Mouse (Mus musculus) frontal cortex, postnatal 36 days (tissue): Measurements from ENCODE around the gene Sall4.
A peak's percentile ranks its signal among the peaks of the same experiment; 100 is the strongest.
"Not testable (repeated sequence)": the region's sequence is repeated elsewhere in the genome, so short reads cannot be mapped to it uniquely, and the experiment has no call there.

ENCODE experiments used
- DNase-seq, 2 experiments: peaks; one replicate each; pipeline ENCODE4 v3.0.0; 2022; ENCODE audit warnings: low spot score in 2 of 2

Gene Sall4

DNA sequence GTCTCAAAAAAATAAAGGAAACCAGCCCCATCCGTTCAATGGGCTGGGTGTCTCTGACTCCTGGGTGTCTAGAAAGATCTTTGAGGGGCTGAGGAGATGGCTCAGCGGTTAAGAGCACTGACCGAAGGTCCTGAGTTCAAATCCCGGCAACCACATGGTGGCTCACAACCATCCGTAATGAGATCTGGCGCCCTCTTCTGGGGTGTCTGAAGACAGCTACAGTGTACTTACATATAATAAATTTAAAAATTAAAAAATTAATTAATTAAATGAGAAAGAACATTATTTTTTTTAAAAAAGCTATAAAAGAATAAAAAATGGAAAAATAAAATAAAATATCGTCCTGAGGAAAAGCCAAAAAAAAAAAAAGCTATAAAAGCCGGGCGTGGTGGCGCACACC lies 23.3 kb downstream of the Sall4 start:
- DNase-seq, result not testable (repeated sequence)

DNA sequence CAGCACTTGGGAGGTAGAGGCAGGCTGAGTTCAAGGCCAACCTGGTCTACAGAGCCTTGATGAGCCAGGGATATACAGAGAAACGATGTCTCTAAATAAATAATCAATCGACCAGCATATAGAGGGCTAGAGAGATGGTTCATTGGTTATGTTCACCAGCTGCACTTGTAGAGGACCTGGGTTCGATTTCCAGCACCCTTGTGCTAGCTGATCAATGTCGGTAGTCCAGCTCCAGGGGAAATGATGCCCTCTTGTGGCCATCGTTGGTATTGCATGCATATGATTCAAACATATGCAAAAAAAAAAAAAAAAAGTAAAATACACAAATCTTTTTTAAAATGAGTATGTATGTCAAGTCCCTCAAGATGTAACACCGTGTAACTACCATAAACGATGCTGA lies 25.1 kb downstream of the Sall4 start:
- DNase-seq, result peak in 1 of 2 experiments; percentile 64

DNA sequence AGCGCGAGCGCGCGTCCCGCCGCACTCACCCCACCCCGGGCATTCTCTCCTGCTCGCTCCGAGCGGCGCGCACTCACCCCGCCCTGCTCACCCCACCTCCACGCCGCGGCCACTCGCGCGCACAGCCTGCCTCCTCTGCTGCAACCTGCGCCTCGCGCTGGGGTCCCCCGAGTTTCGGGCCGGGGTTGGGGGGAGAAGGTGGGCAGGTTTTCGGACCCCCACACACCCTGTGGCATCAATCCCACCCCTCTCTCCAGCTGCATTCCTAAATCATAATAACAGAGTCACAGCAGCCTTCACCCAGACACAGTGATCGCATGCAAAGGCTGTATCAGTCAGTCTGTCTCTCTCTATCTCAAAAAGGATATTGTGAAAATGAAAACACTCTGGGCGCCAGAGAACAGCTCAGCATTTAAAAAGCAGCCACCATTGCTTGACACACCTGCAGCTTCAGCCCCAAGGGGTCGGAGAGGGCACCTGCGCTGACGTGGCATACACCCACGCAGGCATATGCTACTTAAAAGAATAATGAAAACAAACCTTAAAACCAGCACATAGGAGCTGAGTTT lies 25.6 kb downstream of the Sall4 start, which contains the start of gene Atp9a:
Atp9a (minus strand) TSS at position 351 of the 569 bp plus-strand sequence.
- peak; percentile 74 for DNase-seq

DNA sequence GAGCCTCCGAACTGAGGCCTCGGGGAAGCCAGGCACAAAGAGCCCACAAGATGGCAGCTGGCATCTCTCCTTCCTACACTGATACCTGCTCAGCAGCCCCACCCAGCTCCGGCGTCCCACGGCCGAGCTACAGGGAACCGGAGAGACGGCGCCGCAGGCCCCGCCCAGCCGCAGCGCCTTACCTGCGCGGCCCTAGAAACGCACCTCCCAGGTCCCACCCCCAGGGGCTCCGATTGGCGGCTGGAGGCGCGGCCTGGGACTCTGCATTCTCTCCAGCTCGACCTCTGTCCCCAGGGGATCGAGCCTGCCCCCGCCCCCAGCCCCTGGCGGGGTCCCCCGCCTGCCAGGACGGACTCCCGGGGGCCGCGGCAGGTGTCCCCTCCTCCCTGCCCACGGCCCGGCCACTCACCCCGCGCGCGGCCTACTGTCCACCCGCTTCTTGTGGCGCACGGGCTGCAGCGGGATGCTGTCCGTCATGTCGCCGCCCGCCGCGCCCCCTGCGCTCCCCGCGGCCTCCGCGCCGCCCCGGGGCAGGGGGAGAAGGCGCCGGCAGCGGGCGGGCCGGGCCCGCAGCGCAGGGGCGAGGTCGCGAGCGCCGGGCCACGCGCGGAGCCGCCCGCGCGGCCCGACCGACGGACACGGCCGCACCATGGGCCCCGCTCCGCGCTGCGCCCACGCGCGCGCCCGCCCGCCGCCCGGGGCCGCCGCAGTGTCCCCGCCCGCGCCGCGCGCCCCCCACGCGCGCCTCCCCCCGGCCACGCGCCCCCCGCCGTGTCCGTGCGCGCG lies 26.3 kb downstream of the Sall4 start:
- peak; percentile 75 to 80 for DNase-seq

DNA sequence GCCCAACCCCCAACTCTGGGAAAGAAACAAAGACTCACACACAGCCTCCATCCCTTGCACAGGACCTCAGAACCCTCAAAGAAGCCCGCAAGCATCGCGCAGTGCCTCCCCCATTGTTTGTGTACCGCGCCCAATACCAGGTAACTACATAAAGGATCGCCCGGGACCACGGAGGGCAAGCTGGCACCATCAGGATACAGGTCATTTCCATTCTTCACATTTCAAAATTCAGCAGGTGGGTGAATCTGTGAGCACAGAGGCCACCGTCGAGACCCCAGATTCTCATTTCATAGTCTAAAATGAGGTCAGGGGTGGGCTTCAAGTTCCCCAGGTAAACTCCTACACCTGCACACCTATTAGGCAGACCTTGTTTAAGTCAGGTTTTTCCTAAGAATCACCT lies 27.2 kb downstream of the Sall4 start:
- no peak for DNase-seq

DNA sequence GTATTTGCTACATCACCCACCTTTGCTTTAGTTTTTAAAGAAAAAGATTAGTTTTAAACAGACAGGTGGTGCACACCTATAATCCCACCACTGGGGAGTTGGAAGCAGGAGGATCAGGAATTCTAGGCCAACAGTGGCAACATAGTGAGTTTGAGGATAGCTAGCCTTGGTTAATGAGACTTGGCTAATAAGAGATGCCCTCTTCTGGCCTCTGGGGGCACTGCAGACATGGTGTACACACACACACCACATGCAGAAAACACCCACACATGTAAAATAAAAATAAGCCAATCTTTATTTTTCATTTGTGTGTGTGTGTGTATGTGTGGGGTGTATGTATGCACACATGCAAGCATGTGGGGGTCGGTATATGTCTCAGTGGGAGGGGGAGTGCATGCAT lies 28.9 kb downstream of the Sall4 start:
- DNase-seq, result no peak

DNA sequence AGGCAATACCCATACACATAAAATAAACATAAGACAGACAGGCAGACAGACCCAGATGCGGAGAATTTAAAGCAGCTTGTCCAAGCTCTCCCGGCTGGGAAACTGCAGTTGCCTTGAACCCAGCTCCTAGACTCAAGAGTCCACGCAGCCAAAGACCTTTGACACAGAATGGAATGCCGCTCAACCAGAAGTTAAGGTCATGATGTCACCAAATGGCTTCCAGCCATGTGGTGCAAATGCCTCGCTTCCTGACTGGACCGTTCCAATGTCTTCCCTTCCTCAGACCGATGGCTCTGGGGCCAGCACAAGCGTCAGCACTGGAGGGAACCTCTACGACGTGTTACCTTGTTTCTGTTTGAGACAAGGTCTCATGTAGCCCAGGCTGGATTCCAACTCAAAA lies 29.9 kb downstream of the Sall4 start:
- DNase-seq, result no peak

DNA sequence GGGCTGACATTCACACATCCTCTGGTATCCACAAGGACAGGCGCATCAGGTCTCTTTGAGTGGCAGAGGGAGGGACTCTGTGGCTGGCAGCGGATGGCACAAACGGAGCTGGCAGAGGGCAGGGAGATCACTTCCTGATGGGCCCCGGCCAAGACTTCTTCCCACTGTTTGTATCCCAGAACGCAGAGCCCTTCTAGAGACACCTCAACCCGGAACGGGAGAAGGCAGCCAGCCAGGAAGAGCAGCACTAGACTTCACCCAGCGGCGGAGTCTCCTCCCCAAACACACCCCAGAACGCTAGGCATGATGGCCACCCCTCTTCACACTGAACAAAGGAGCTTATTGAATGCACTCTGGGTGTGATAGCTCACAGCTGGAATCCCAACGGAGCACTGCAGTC lies 33.7 kb downstream of the Sall4 start:
- peak in 1 of 2 experiments; percentile 30 for DNase-seq

DNA sequence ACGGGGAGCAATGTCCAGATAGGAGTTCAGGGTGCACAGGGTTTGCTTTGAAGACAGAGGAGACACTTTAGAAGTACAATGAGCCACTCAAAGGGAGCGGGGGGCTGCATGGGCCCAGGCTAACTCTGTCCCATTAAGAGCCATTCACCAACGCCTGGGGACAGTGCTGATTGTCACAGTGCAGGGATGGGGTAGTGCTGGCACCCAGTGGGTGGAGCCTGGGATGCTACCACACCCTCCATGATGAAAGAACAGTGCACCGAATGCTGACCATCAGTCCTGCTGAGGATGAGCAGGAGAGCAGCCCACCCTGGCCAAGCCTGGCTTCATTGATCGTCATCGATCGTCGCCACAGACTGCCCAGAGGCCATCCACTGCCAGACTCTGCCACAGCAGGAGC lies 36.5 kb downstream of the Sall4 start:
- no peak for DNase-seq

DNA sequence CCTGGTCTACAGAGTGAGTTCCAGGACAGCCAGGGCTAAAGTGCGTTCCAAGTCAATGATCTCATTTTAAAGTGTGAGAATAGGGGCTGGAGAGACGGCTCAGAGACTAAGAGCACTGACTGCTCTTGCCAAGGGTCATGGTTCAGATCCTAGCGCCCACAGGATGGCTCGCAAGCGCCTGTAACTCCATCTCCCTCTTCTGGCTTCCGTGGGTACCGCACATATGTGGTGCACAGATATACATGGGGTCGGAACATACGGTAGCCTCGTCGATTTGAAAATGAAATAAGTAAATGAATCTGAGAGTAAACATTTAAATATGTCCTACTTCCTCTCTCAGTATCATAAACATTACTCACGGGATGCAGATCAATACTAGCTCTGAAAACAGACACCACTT lies 38.0 kb downstream of the Sall4 start:
- DNase-seq, result no peak

DNA sequence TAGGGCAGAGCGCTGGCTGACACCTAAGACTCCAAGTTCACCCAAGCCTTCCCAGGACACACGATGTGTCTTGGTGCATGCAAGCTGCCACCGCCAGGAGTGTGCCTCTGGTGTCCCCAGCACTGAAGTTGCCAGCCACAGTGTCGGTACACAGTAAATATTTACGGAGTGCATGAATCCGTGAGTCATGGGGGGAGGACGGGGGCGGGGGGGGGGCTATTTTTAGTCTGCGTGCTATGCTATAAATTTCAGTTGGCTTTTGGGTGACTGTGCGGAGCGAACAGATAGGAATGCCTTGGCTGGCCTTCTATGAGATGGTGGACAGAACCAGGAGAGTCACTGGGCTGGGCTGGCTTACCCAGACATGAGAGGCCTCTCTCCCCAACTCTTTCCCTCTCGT lies 39.7 kb downstream of the Sall4 start:
- no peak for DNase-seq

DNA sequence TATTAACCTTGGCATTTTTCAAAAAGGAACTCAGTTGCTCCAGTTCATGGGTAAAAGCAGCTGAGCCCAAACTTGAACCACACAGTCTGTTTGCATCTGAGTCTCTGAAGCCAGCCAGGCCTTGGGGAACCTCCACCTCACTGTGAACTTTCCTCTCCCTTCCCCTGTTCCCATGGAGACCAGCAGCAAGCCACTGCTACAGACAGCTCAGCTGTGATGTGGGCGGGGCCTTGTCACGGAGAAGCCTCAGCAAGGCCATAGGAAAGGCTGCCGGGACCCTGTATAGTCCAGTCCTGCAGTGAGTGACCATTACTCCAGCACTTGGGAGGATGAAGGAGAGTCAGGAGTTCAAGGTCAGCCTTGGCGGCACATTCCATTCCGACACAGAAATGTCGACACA lies 41.7 kb downstream of the Sall4 start:
- DNase-seq, result peak in 1 of 2 experiments; percentile 35

DNA sequence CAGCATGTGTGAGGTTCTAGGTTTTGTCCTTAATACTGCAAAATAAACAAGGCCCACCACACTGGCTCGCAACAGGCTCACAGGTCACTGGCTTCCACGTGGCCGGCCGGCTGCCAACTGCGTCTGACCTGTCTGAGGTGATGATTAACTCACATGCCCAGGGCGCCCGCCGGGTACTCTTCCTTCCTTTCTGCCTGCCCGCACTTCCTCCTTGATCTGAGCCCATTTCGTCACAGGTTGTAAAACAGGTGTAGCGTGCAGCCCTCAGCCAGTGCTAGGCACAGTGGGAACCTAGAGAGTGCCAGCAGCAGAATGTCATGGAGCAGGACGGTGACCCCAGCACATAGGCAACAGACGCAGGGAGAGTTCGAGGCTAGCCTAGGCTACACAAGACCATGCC lies 46.4 kb downstream of the Sall4 start:
- DNase-seq, result no peak

DNA sequence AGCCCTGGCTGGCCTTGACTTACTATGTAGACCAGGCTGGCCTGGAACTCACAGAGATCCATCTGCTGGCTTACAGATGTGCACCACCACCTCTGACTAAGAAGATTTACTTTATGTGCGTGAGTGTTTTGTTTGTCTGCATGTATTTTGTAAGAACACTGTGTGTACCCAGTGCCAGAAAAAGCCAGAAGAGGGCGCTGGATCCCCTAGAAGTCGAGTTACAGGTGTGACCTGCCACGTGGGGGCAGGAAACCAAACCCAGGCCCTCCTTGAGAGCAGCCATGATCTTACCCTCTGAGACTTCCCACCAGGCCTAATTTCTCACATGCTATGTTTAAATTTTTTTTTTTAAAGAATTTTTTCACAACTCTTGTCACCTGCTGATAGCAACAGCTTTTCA lies 48.0 kb downstream of the Sall4 start:
- no peak for DNase-seq

DNA sequence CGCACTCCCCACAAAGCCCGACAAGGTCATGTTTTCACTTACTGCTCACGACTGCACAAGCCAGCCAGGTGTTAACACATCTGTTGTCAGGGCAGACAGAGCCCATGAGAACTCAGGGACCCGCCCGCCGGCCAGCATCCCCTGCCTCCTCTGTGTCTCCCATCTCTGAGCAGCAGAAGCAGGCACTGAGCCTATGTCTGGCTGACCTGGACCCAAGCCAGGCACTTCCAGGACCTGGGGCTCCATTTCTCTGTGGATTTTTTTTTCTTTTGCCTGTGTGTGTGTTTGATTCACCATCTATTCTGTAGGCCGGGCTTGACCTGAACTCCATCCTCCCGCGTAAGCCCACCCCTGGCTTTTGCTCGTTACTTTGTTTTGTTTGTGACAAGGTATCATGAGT lies 49.0 kb downstream of the Sall4 start:
- DNase-seq, result no peak

DNA sequence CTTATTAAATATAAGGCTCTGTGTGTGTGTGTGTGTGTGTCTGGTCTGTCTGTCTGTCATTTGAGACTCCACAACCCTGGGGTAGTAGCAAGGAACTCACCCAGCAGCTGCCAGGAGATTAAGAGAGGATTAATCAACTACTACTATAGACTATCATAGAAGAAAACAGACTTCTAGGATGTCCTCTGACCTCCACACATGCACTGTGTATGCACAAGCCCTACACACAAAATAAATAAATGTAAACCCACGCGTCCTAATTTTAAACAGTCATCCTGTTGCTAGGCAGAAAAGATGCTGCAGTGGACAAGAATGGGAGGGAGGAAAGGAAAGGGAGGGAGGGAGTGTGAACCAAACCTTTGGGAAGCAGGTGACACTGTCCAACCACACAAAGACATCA lies 49.5 kb downstream of the Sall4 start:
- no peak for DNase-seq

DNA sequence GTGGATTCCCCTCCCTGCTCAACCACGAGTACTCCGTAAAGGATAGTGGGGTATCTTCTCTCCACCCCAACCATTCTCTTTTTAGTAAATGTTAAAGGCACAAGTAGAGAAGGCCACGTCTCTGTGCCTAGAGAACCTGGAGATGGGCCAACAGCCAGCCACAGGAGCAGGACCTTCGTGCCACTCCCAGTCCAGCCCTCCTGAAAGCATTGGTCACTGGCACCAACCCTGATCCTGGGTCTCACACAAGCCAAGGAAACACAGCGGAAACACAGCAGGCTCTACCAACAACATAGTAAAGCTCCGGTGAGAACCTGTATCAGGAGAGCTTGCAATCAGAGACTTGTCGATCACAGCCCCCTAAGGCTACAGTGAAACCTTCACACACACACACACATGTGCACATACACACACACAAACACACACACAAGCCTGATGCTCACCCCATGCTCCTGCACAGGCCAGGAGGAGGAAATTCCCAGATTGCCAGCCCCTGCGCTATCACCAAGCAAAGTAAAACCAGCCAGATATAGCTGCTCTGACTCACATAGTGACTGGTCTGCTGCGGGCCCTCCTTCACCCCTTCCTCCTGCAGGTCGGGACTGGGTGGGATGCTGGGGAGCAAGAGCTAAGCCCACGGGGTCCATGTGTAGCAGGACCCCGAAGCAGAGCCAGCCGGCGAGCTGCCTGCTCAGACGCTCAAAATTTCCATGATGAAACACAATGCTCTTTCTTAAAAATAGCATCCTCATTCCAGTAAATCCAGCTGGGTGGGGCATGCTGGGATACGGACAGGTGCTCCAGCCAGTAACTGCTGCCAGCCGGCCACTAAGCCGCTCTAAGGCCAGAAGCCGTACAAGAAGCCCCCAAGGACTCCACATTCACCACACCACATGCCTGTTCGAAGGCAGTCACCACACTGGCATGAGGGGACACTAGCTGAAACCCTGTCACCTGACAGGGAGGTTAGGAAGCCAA lies 55.3 kb downstream of the Sall4 start:
- peak; percentile 28 to 36 for DNase-seq

DNA sequence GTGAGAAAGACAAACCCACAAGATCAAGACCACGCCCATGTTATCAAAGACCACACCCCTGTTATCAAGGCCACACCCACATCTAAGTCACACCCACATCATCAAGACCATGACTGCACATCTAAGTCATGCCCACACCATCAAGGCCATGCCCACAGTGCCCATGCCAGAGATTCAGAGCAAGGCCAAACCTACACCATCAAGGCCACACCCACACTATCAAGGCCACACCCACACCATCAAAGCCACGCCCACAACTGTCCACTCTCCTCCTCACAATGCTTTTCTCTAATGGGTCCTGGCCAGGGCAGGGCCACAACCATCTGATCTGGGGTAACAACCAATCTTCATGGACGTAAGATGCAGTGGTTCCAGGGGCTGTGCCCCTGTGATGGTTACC lies 56.8 kb downstream of the Sall4 start:
- no peak for DNase-seq

DNA sequence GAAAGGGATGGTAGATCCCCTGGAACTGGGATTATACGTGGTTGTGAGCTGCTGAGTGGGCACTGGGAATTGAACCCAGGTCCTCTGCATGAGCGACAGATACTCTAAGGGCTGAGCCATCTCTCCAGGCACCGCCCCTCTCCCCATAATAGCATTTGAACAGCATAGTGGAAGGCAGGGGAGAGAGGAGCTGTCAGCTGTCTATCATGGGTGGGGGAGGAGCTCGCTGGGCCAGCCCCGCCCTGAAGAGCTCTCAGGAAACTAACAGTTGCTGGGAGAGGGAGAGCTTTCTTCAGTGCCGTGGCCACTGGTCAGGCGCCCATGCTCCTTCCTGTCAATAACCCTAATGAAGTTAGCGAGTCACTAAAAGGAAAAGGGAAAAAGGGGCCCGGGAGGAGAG lies 60.0 kb downstream of the Sall4 start:
- no peak for DNase-seq

DNA sequence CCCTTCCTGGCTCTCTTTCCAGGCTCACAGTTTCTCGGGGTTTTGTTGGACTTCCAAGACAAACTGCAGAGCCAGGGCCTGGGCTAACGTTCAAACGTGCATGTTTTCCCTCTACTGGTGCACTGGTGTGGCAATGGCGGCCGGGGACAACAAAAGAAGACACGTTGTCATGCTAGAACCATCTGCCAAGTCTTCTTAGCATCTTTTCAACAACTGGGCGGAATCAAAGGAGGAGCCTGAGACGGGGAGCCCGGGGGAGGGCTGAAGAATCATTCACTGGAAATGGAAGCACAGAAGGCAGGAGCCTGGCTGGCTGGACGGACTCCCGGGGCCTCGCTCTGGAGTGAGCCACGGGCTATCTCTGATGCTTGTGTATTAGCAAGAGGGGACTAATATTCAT lies 65.5 kb downstream of the Sall4 start:
- peak in 1 of 2 experiments; percentile 72 for DNase-seq
